Mouse (Mus musculus) limb, embryonic 14.5 days (tissue): ENCODE measurements around the gene 6430628N08Rik. TPM values are rescaled to one million over a fixed set of nuclear protein-coding genes. Genes with fewer than 3 reads are reported as not detected.

Experiments used
- ATAC-seq: fragments of 200-750 bp; cut with Nextera tagmentation; 2 replicates; pipeline ENCODE4 v1.8.0; 2017; ENCODE audit warnings: low read depth, moderate number of reproducible peaks, moderate TSS enrichment; ENCODE audit not compliant: low FRiP score
- DNase-seq: peaks from one replicate; pipeline ENCODE4 v3.0.0-alpha.2; 2015; ENCODE audit warnings: low spot score
- H3K27ac ChIP-seq: fragments of 300-500 bp; sonication (generic); replicated peaks from 2 replicates; pipeline ENCODE4 v1.5.1; 2014; ENCODE audit warnings: low read depth, mild to moderate bottlenecking, low read length, moderate library complexity, mixed read lengths
- H3K27me3 ChIP-seq: fragments of 300-500 bp; sonication (generic); 2 replicates; pipeline ENCODE4 v1.6.1; 2014; ENCODE audit warnings: low read length, mixed read lengths; ENCODE audit not compliant: control insufficient read depth, insufficient read depth
- H3K36me3 ChIP-seq: fragments of 300-500 bp; sonication (generic); 2 replicates; pipeline ENCODE4 v1.6.1; 2014; ENCODE audit warnings: mild to moderate bottlenecking, low read length, moderate library complexity, mixed read lengths; ENCODE audit not compliant: control insufficient read depth, insufficient read depth
- H3K4me1 ChIP-seq: fragments of 300-500 bp; sonication (generic); 2 replicates; pipeline ENCODE4 v1.6.1; 2014; ENCODE audit warnings: antibody characterized with exemption, low read length, mixed read lengths; ENCODE audit not compliant: control insufficient read depth, insufficient read depth
- H3K4me2 ChIP-seq: fragments of 300-500 bp; sonication (generic); replicated peaks from 2 replicates; pipeline ENCODE4 v1.6.1; 2014; ENCODE audit warnings: low read depth, mild to moderate bottlenecking, low read length, moderate library complexity; ENCODE audit not compliant: severe bottlenecking
- H3K4me3 ChIP-seq: fragments of 300-500 bp; sonication (generic); replicated peaks from 2 replicates; pipeline ENCODE4 v1.5.1; 2014; ENCODE audit warnings: low read length
- H3K9ac ChIP-seq: fragments of 300-500 bp; sonication (generic); 2 replicates; pipeline ENCODE4 v1.6.1; 2014; ENCODE audit warnings: mild to moderate bottlenecking, low read depth, low read length, moderate library complexity; ENCODE audit not compliant: severe bottlenecking
- H3K9me3 ChIP-seq: fragments of 300-500 bp; sonication (generic); 2 replicates; pipeline ENCODE4 v1.6.1; 2016; ENCODE audit warnings: low read length; ENCODE audit not compliant: control insufficient read depth
- POLR2A ChIP-seq: fragments of 200-500 bp; IDR thresholded peaks from 2 replicates; pipeline ENCODE4 v1.8.0; 2012; ENCODE audit warnings: inconsistent platforms, mild to moderate bottlenecking, moderate library complexity, borderline replicate concordance; ENCODE audit not compliant: insufficient read depth, insufficient read length; ENCODE audit errors: extremely low read depth
- WGBS: fragments of 180-500 bp; shearing (Covaris S2); extraction: QIAGEN DNeasy Blood & Tissue Kit; methylation state at CpG from one replicate; pipeline ENCODE4 v1.1.7; 2014; 5-methylcytosine and 5-hydroxymethylcytosine counted together
- polyA plus RNA-seq, 2 experiments: library from polyadenylated mRNA; depleted of rRNA in 1 of 2; stranded (reverse) in 1 of 2; unstranded in 1 of 2; fragments of >200 nt; fragmentation: Nextera tagmentation in 1 of 2; extraction: Ambion mirVana in 1 of 2; gene quantifications; 2 replicates each; pipeline versions ENCODE4 v1.2.1 to v1.2.3; 2012 to 2014

The 6430628N08Rik gene
- polyA plus RNA-seq, 2 experiments, result not detected

DNA sequence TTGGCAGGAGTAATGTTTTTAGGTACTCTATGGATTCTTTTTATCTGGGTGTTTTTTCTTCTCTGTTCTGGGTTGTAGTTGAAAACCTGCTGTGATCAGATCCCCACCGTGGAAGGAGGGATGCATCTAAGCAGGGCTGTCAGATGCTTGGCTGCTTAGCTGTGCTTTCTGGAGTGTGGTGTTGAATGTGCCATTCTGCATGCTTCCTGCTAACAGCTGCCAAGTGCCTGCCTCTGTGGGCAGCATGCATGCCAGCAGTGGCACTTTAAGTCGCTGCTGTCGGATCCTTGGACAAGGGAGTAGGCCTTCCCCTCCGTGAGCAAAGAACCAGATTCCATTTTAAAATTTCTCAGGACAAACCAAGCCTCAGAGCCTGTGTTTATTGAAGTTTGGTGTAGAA, 34.9 kb upstream of the 6430628N08Rik start:
- ATAC-seq, result no peak
- H3K9me3 ChIP-seq, result no peaks in the 10 kb centered on the region
- H3K4me2 ChIP-seq, result no peak overlapping the region
- peak overlapping the region; percentile 16; the same call in 1 of the 2 replicates for H3K9ac ChIP-seq
- no peaks in the 10 kb centered on the region for H3K27me3 ChIP-seq
- DNase-seq, result no peak
- H3K4me1 ChIP-seq, result peaks cover 21% of the 10 kb centered on the region
- peaks cover 38% of the 10 kb centered on the region for H3K36me3 ChIP-seq
- WGBS, result 52% methylated on average over 4 of the region's 4 CpGs
- no peak for TF ChIP-seq POLR2A
- no peak overlapping the region for H3K27ac ChIP-seq
- H3K4me3 ChIP-seq, result no peak overlapping the region

DNA sequence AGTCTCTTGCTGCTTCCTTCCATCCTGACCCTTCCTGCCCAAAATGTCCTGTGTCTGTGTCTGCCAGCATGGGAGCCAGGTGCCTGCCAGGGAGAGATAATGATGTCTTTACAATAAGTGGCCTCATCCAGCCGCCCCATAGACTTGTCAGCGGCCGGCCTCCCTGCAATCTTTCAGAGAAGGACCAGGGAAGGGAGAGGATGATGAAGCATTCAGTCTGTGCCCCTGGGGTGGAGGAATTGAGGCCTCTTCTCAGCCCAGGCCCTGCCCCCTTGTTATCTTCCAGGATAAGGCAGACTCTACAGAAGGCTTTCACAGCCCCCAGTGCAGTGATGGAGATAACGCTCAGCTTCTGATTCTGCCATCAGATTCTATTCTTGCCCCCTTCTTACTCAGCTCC, 34.2 kb upstream of the 6430628N08Rik start:
- H3K27me3 ChIP-seq, result no peaks in the 10 kb centered on the region
- H3K4me3 ChIP-seq, result no peak overlapping the region
- no peak for TF ChIP-seq POLR2A
- no peak for DNase-seq
- no peak for ATAC-seq
- H3K4me2 ChIP-seq, result no peak overlapping the region
- no peaks in the 10 kb centered on the region for H3K9me3 ChIP-seq
- peaks cover 21% of the 10 kb centered on the region for H3K4me1 ChIP-seq
- peak overlapping the region; percentile 14; the same call in 1 of the 2 replicates for H3K9ac ChIP-seq
- H3K27ac ChIP-seq, result no peak overlapping the region
- H3K36me3 ChIP-seq, result peaks cover 32% of the 10 kb centered on the region
- 79% methylated on average over 4 of the region's 4 CpGs for WGBS

- Histone ChIP-seq H3K9me3 (no peaks in the 10 kb centered on the region), H3K27ac (no peak overlapping the region), H3K36me3 (peaks cover 21% of the 10 kb centered on the region), H3K4me1 (peaks cover 24% of the 10 kb centered on the region), H3K9ac (no peak overlapping the region), H3K4me3 (no peak overlapping the region), H3K4me2 (no peak overlapping the region), H3K27me3 (no peaks in the 10 kb centered on the region)
- ATAC-seq (no peak), DNase-seq (no peak)
- WGBS, result 79% methylated on average over 9 of the region's 9 CpGs
- TF ChIP-seq POLR2A, result no peak
These were observed 33.1 kb upstream of the 6430628N08Rik start for GRCm38 (mm10) chr4:115857293-115857883.

GRCm38 (mm10) chr4:115863352-115863751, 27.1 kb upstream of the 6430628N08Rik start:
- Histone ChIP-seq H3K27ac (no peak overlapping the region; the same call in 1 of the 2 replicates), H3K27me3 (no peaks in the 10 kb centered on the region), H3K9ac (no peak overlapping the region), H3K9me3 (no peaks in the 10 kb centered on the region), H3K4me3 (no peak overlapping the region), H3K4me2 (no peak overlapping the region), H3K4me1 (peaks cover 20% of the 10 kb centered on the region), H3K36me3 (peaks cover 24% of the 10 kb centered on the region)
- DNase-seq (no peak), ATAC-seq (no peak)
- 28% methylated on average over 7 of the region's 7 CpGs for WGBS
- TF ChIP-seq POLR2A, result no peak

GRCm38 (mm10) chr4:115863880-115864279, 26.6 kb upstream of the 6430628N08Rik start:
- 7% methylated on average over 10 of the region's 10 CpGs for WGBS
- Histone ChIP-seq H3K36me3 (peaks cover 23% of the 10 kb centered on the region), H3K27me3 (no peaks in the 10 kb centered on the region), H3K9ac (no peak overlapping the region), H3K27ac (no peak overlapping the region), H3K4me1 (peaks cover 20% of the 10 kb centered on the region), H3K9me3 (no peaks in the 10 kb centered on the region), H3K4me2 (no peak overlapping the region), H3K4me3 (no peak overlapping the region)
- DNase-seq (peak; percentile 31), ATAC-seq (peak; percentile 47; the same call in 1 of the 2 replicates)
- no peak for TF ChIP-seq POLR2A
